Mouse (Mus musculus) CD4-positive, CD25-positive, alpha-beta regulatory T cell, adult 2 months (primary cell): ENCODE measurements at regions not wholly inside any gene's neighbourhood (a gene's known extent, or its start where the extent isn't known, plus 50 kb on each side); places are given as distances from the start of the nearest gene placed in this dataset.
"Not testable (repeated sequence)": the region's sequence is repeated elsewhere in the genome, so short reads cannot be mapped to it uniquely, and the experiment has no call there.

Experiments
- DNase-seq: peaks from one replicate; pipeline ENCODE4 v3.0.0-alpha.2; 2012; ENCODE audit warnings: low read depth, low spot score

- not testable (repeated sequence) for DNase-seq
Measured at GRCm38 (mm10) chr13:19300320-19301011, 95.1 kb downstream of the Stard3nl start.

DNA sequence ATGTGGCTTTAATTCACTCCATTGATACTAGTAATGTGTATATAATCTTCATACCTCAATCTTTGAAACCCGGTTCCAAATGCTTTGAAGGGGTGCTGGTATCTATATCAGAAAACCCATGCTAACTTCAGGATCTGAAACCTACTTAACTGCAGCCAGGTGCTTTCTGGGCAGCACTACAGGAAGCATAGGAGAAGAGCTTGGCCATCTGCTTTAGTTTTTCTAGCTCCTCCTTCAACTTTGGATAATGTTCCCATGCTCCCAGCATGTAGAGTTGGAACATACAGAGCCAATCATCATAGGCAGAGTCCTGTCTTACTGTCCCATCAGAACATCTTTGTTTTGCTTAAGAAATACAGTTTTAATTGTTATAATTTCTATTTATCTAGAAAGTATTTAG lies 99.3 kb downstream of the Stard3nl start:
- no peak for DNase-seq

- no peak for DNase-seq
Measured at GRCm38 (mm10) chr13:19293041-19293440, 102.6 kb downstream of the Stard3nl start.

DNA sequence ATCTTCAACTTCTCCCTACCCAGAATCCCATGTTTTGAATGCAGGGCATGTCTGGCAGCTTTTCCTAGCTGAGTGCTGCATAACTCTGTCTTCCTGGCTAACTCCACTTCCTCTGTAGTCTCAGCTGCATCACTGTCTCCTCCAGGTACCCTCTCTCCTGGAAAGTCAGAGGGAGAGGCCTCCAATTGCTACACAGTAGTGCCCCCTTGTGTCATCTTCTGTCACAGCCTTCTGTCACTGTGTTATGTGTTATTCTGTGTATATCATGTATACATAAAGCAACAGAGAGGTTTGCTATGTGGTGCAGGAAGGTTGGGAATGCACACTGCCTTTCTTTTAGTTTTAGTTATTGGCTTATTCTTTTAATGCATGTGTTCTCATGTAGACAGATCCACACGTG lies 112.4 kb downstream of the Stard3nl start:
- DNase-seq = peak; percentile 37

DNA sequence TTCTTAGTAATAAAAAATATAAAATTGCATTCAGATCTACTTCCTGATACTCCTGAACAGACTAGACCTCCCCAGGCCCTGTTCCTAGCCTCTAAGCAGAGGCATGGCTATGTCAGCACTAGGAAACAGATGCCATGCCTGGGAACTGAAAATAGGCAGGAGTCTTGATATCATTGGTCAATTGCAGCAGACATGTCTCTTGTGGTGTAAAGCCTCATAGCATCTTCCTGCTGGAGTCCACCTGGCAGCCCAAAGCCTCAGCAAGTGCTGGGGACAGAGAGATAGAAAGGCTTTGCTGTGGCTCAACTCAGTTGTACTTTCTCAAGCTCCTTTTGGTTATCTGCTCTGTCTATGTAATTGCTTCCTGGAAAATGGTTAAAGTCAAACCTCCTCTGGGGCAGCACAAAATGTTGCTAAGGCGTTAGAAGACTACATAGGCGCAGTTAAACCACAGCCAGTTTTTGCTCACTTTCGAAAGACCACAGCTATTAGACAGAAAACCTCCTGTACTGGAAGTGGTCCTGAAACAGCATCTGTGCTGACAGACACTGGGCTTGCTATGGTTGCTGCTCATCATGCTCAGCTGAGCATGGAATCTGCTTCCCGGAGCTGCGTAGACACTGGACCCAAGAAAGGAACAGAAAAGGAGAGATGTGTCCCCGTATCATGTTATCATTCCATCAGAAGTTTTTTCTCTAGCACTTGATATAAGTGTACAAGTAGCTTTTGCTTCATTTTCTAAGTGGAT lies 122.9 kb downstream of the Stard3nl start:
- not testable (repeated sequence) for DNase-seq

GRCm38 (mm10) chr13:19264996-19265395 lies 130.6 kb downstream of the Stard3nl start:
- not testable (repeated sequence) for DNase-seq

- DNase-seq = not testable (repeated sequence)
Measured at GRCm38 (mm10) chr13:19246558-19246957, 149.0 kb downstream of the Stard3nl start.

DNA sequence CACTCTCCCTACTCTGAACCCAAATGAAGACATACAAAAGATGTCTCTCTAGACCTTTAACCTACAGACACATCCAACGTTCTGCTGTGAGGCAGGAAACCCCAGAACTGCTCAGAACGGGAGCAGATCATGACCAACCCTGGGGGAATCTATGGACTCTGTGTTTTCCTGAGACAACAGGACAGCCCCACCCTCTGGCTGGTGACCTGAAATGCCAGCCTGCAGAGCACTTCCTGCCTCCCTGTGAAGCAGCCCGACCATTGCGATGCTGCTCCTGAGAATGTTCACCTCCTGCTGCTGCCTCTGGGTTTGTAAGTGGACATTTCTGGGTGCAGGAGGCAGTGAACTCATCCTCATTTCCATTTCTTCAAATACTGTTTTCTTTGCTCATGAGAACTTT lies 153.0 kb downstream of the Stard3nl start:
- peak; percentile 47 for DNase-seq

DNA sequence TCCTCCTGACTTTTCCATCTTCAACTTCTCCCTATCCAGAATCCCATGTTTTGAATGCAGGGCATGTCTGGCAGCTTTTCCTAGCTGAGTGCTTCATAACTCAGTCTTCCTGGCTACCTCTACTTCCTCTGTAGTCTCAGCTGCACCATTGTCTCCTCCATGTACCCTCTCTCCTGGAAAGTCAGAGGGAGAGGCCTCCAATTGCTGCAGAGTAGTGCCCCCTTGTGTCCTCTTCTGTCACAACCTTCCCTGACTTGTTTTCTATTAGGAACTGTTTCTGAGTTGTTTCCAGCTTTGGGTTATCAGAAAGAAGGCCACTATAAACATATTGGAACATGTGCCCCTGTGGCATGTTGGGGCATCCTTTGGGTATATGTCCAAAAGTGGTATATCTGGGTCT lies 159.3 kb downstream of the Stard3nl start:
- peak; percentile 70 for DNase-seq

DNA sequence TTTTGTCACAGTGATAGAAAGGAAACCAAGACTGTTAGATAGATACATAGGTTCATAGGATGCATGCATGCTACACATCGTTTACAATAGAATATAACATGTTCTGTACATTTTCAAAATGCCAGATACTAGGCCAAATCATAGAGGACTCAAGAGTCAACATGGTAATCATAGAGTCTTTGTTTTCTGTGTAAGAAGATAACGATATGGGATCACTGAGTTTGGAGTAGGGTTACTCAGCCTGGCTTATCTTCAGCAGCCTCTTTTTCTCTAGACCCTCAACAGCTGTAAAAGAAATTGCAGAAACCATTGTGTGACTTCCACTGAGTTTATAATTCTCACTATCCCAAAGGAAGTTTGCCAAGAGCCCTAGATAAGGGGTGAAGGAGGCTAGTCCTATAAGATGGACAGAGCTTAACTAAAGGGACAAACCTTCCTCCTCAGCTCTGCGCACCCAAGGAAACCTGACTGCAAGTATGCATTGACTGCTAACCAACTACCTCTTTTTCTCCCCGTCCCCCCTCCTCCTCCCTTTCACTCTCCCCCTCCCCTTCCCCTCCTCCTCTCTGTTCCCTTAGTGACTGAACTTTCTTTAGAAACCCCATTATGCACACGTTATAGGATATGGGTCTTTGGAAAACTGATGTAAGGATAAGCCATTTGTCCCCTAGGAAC lies 160.8 kb downstream of the Stard3nl start:
- DNase-seq = no peak

- DNase-seq = not testable (repeated sequence)
Measured at GRCm38 (mm10) chr13:19220004-19220403, 175.6 kb downstream of the Stard3nl start.

DNA sequence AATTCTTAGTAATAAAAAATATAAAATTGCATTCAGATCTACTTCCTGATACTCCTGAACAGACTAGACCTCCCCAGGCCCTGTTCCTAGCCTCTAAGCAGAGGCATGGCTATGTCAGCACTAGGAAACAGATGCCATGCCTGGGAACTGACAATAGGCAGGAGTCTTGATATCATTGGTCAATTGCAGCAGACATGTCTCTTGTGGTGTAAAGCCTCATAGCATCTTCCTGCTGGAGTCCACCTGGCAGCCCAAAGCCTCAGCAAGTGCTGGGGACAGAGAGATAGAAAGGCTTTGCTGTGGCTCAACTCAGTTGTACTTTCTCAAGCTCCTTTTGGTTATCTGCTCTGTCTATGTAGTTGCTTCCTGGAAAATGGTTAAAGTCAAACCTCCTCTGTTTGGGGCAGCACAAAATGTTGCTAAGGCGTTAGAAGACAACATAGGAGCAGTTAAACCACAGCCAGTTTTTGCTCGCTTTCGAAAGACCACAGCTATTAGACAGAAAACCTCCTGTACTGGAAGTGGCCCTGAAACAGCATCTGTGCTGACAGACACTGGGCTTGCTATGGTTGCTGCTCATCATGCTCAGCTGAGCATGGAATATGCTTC lies 176.1 kb downstream of the Stard3nl start:
- DNase-seq = not testable (repeated sequence)

DNA sequence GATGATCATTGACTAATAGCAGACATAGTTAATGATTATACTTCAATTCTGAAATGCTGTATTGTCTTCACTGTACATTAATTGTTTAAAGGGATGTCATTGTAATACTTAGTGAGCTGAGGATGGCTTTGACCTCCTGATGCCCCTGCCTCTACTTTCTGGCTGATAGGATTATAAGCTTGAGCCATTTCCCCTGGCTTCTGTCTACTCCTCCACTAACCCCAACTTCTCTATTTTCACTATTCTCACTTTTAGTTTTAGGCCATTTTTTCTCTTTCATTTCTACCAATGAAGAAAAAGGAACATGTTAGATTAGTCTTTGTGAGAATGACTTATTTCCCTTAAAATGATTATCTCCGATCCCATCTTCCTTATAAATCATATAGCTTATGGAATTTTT lies 190.9 kb downstream of the Stard3nl start:
- DNase-seq = no peak

- not testable (repeated sequence) for DNase-seq
Measured at GRCm38 (mm10) chr13:19202320-19202719, 193.3 kb downstream of the Stard3nl start.
